Mouse (Mus musculus) 416B (cell line): ENCODE data around the gene Zbtb45.

Source experiments
- DNase-seq: peaks from one replicate; pipeline ENCODE4 v3.0.0; 2011; ENCODE audit warnings: low read depth

Zbtb45 gene

DNA sequence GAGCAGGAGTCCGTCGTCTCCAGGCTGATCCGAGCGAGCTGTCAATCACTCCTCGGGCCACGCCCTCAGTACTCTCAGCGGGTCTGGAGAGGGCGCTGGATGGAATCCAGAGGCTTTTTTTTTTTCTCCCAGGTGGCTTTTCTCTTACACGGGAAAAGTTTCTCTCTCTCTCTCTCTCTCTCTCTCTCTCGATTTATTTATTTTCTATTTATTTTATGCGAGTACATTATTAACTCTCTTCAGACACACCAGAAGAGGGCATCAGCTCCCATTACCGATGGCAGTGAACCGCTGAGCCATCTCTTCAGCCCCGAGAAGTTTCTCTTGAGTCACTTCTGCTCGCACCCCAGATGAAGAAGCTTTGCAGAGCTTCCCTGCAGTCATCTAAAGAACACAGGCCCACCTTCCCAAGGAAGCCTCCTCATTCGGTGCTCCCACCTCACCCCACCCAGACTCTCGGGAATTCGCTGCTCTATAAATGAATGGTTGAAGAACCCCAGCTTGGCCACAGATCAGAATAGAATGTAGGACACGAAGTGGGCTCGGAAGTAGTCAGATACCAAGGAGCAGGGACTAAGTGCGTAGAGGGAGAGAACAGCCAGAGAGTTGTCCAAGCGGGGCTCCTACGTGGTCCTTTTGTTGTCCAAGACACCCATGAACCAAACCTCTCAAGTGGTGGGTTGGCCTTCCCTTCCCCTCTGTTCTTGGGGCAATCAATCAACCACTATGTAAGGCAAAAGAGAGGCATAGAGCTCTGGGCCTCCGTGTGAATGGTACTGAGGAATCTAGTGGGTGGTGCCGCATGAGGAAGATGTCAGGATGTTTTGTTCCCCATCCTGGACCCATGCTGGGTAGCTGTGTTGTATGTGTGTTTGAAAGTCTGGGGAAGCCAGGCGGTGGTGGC is at the start of gene Zbtb45:
Zbtb45 (minus strand) TSS at position 30 of the 904 bp plus-strand sequence.
- peak; percentile 36 for DNase-seq

DNA sequence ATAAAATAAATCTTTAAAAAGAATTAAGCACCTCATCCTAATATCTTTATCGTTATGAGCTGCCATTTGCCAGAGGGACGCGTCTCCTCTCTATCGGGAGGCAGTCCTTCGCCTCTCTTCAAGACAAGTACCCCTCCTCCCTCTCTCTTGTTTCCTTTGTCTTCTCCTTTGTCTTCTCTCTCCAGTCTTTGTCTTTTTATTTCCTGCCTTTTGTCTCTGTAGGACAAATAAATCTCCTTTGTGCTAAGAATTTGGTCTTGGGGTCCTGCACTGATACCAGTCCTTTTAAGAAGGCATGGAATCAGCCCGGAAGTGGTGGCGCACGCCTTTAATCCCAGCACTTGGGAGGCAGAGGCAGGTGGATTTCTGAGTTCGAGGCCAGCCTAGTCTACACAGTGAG is 49.7 kb upstream of the Zbtb45 start:
- DNase-seq, result no peak

GRCm38 (mm10) chr7:13056913-13057700 is 47.3 kb upstream of the Zbtb45 start:
- peak; percentile 21 for DNase-seq

- DNase-seq, result peak; percentile 80
Measured at GRCm38 (mm10) chr7:13054287-13055010, 44.6 kb upstream of the Zbtb45 start, which contains the start of gene Mzf1. Gene Mzf1 (minus strand): TSS chr7:13054764.

DNA sequence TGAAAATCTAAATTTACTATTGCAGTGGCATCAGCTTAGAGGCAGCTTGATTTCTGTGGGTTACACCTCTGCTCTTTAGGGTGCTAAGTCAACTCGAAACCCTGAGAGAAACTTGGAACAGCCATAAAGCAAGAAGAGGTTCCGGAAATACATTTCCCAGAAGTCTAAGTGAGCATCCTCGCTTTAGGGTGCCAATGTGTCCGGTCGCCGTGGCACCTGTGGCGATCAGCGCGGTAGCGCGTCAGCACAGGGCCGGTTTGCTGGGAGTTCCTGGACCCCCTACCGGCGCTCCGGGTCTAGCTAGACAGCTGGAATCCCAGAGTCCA is 44.1 kb upstream of the Zbtb45 start:
- no peak for DNase-seq

- DNase-seq, result no peak
Measured at GRCm38 (mm10) chr7:13053501-13053900, 43.7 kb upstream of the Zbtb45 start.

DNA sequence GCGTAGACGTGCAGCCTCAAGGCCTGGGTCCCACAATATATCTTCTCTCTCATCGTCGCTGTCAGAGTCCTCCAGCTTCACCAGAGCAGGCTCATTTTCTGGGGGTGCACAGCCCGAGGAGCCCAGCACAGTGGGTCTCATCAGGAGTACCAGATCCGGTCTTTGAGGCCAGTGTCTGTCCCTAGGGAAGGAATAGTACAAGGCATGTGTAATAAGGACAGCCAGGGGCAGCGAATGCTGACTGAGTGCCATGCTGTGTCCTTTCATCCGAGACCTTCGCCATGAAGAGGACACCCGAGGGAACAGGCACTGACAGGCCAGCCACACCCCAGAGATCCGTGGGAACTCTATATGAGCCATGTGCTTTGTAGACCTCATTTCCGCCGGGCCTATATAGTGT is 43.2 kb upstream of the Zbtb45 start:
- no peak for DNase-seq

DNA sequence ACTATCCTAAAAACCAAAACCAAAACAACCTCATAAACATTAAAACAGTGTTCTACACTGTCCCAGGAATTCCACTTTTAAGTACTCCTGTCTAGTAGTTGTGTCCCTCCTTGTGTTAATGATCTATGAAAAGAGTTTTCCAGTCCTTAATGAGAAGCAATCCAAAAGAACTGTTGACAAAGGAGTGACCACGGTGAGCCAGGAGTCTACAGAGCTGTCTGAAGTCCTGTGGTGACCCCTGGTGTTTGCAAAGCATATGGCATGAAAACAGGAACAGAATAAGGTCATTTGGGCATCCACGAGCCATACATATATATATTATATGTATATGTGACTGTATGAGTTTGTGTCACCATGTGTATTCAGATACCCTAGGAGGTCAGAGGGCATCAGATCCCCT is 36.2 kb upstream of the Zbtb45 start:
- DNase-seq, result peak; percentile 88

GRCm38 (mm10) chr7:13044254-13044625 is 34.4 kb upstream of the Zbtb45 start:
- no peak for DNase-seq

DNA sequence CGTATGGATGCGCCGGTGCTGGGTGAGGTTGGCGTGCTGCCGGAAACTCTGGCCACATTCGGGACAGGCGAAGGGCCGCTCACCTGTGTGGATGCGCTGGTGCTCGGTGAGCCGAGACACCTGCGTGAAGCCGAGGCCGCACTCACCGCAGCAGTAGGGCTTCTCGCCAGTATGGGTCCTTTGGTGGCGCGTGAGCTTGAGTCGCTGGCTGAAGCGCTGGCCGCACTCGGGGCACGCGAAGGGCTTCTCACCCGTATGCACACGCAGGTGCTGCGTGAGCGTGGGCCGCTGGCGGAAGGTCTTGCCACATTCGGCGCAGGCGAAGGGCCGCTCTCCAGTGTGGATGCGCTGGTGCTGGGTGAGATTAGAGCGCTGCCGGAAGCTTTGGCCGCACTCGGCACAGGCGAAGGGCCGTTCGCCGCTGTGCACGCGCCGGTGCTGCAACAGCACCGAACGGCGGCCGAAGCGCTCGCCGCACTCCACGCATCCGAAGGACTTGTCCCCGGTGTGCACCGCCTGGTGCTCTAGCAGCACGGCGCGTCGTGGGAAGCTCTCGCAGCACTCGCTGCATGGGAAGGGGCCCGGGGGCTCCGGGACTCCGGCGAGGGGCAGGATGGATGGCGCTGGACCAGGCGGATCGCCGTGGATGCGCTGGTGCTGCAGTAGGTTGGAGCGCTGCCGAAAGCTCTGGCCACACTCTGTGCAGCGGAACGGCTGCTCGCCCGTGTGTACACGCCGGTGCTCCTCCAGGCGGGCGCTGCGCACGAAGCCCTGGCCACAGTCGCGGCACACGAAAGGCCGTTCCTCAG is 33.8 kb upstream of the Zbtb45 start:
- DNase-seq, result no peak

DNA sequence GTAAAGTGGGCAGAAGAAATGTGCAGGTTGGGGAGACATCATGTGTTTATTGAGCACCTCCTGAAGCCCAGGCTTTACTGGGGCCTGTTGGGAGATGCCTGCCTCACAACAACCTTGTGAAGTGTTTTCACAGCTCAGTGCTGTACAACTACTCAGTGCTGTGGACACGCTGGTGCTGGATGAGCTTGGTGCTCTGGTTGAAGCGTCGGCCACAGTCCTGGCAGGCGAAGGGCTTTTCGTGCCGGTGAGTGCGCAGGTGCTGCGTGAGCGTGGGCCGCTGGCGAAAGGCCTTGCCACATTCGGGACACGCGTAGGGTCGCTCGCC is 33.2 kb upstream of the Zbtb45 start:
- DNase-seq, result no peak

DNA sequence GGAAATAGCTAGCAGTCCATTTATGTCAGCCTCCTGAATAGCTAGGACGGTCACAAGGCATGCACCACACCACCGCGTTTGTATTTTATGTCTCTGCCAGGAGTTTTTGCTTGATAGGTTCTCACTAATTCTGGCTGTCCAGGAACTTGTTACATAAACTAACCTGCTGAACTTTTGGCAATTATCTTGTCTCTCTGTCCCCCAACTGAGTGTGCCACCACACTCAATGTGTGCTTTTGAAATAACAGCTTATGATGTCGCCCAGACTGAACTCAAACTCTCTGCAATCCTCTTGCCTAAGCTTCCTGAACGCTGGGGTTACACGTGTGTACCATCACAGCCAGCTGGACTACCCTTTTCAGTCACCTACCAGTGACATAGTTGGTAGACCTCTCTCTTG is 32.7 kb upstream of the Zbtb45 start:
- no peak for DNase-seq

- DNase-seq, result no peak
Measured at GRCm38 (mm10) chr7:13041256-13041655, 31.4 kb upstream of the Zbtb45 start.

- DNase-seq, result no peak
Measured at GRCm38 (mm10) chr7:13039181-13039580, 29.3 kb upstream of the Zbtb45 start.

GRCm38 (mm10) chr7:13038621-13039169 is 28.9 kb upstream of the Zbtb45 start:
- peak; percentile 89 for DNase-seq

DNA sequence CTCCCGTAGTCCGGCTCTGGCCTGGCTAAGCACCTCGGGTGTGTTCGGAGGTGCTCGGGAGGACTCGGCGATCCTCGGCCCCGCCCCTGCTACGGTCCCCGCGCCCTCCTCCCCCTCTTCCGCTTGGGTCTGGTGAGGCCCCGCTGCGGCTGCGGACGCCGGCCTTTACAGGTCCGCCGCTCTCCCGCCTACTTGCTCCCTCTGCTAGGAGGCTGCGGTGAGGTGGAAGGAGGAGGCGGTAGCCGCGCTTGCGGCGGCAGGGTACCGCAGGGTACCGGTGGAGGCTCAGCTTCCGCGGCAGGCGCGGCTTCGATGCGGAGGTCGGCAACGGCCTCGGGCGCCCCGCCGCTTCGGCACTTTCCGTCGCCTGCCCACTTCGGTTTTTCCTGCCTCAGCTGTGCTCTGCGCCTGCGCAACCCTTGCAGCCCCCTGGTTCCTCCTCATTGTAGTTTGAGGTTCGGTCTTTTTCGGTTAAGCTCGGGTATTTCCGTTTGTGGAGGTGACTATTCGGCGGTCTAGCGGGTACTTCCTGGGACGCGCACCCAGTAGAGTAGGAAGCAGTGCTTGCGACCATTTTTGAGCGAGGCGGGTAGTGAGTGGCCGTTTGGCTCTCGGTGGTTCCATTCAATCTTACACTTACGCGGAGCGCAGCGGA is 28.2 kb upstream of the Zbtb45 start, which contains the start of gene Ube2m:
Ube2m (minus strand) TSS at position 375 of the 655 bp plus-strand sequence.
- peak; percentile 98 for DNase-seq

DNA sequence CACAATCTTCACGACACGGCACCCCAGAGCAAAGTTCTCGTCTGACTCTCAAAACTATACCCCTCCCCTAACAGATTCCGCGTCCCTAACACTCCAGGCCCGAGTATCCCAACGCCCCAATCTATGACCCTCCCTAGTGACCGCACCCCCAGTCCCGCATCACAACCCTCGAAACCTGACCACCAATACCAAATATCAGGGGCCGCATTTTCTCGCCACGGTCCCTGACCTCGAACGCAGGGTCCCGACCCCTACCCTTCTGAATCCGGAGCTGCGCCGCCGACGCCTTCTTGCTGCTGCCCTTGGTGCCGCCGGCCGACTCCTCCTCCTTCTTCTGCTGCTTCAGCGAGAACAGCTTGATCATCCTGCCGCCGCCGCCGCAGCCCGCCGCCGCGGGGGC is 27.5 kb upstream of the Zbtb45 start:
- no peak for DNase-seq

GRCm38 (mm10) chr7:13036806-13037205 is 27.0 kb upstream of the Zbtb45 start:
- DNase-seq, result no peak

GRCm38 (mm10) chr7:13035211-13035855 is 25.5 kb upstream of the Zbtb45 start:
- DNase-seq, result no peak
